Mouse (Mus musculus) forebrain, embryonic 12.5 days (tissue): Measurements from ENCODE around the gene Abraxas2. TPM values are rescaled to one million over a fixed set of nuclear protein-coding genes. Genes with fewer than 3 reads are reported as not detected.
A peak's percentile ranks its signal among the peaks of the same experiment; 100 is the strongest.

Experiments
- ATAC-seq: fragments of 200-750 bp; cut with Nextera tagmentation; 2 replicates; pipeline ENCODE4 v1.8.0; 2017; ENCODE audit warnings: moderate TSS enrichment; ENCODE audit not compliant: low FRiP score
- H3K27ac ChIP-seq: fragments of 300-500 bp; sonication (generic); 2 replicates; pipeline ENCODE4 v1.5.1; 2016; ENCODE audit warnings: mild to moderate bottlenecking
- H3K27me3 ChIP-seq: fragments of 300-500 bp; sonication (generic); 2 replicates; pipeline ENCODE4 v1.6.1; 2016; ENCODE audit warnings: mild to moderate bottlenecking
- H3K36me3 ChIP-seq: fragments of 300-500 bp; sonication (generic); replicated peaks from 2 replicates; pipeline ENCODE4 v1.6.1; 2016; ENCODE audit warnings: mild to moderate bottlenecking
- H3K4me1 ChIP-seq: fragments of 300-500 bp; sonication (generic); 2 replicates; pipeline ENCODE4 v1.6.1; 2016
- H3K4me2 ChIP-seq: fragments of 300-500 bp; sonication (generic); 2 replicates; pipeline ENCODE4 v1.6.1; 2016; ENCODE audit warnings: mild to moderate bottlenecking, moderate library complexity
- H3K4me3 ChIP-seq: fragments of 300-500 bp; sonication (generic); replicated peaks from 2 replicates; pipeline ENCODE4 v1.5.1; 2016; ENCODE audit warnings: mild to moderate bottlenecking
- H3K9ac ChIP-seq: fragments of 300-500 bp; sonication (generic); 2 replicates; pipeline ENCODE4 v1.6.1; 2016; ENCODE audit warnings: mild to moderate bottlenecking
- H3K9me3 ChIP-seq: fragments of 300-500 bp; sonication (generic); 2 replicates; pipeline ENCODE4 v1.6.1; 2016
- whole genome bisulfite sequencing: fragments of 180-500 bp; shearing (Covaris S2); methylation state at CpG from one replicate; pipeline ENCODE4 v1.1.7; 2016; 5-methylcytosine and 5-hydroxymethylcytosine counted together
- polyA plus RNA-seq: library from polyadenylated mRNA; unstranded; fragments of >200 nt; fragmentation: Nextera tagmentation; extraction: Ambion mirVana; gene quantifications from 2 replicates; pipeline ENCODE4 v1.2.1, GENCODE M21; 2016

The Abraxas2 gene
- polyA plus RNA-seq, 1 experiment from 2014 or later: 38.7 TPM

DNA sequence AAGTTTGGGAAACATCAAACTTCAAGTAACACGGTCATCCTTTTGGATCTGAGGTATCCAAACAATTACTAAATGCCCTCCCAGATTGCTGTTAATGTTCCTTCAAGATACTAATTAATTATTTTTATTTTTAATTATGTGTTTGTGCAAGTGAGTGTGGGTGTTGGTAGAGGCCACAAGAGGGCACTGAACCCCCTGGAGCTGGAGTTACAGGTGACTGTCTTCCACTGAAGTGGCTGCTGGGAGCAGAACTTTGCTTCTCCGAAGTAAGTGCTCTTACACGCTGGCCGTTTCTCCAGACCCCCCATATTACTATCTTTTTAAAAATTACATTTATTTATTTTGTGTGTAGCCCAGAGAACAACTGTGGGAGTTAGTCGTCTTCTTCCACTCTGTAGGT is 71.0 kb downstream of the Abraxas2 start:
- peak overlapping the region; percentile 97 for H3K4me3 ChIP-seq
- 0 out of 2 replicates have a peak overlapping the region, but pooled peaks have one; percentile 97 for H3K9ac ChIP-seq
- 86% methylated on average over 5 of the region's 5 CpGs for WGBS

GRCm38 (mm10) chr7:132930850-132931559 is 72.0 kb downstream of the Abraxas2 start, which contains the start of gene Zranb1:
Gene Zranb1, plus strand, starts transcription at chr7:132931142.
- Histone ChIP-seq H3K4me3 (peak within 1 kb of the TSS; percentile 97), H3K36me3 (no peaks in the 10 kb centered on the region), H3K4me2 (peak within 1 kb of the TSS; percentile 76), H3K9me3 (no peaks in the 10 kb centered on the region), H3K27me3 (no peaks in the 10 kb centered on the region), H3K27ac (peak within 1 kb of the TSS; percentile 99), H3K4me1 (peaks cover 16% of the 10 kb centered on the region), H3K9ac (peak within 1 kb of the TSS; percentile 97)
- under 1% methylated on average over 77 of the region's 93 CpGs for WGBS
- ATAC-seq: peak; percentile 100

More for the DNA sequence above, 71.0 kb downstream of the Abraxas2 start:
- Histone ChIP-seq H3K27me3 (no peaks in the 10 kb centered on the region), H3K4me2 (peak overlapping the region; percentile 65), H3K27ac (no peak overlapping the region), H3K9me3 (no peaks in the 10 kb centered on the region), H3K4me1 (peaks cover 16% of the 10 kb centered on the region), H3K36me3 (no peaks in the 10 kb centered on the region)
- ATAC-seq: no peak

DNA sequence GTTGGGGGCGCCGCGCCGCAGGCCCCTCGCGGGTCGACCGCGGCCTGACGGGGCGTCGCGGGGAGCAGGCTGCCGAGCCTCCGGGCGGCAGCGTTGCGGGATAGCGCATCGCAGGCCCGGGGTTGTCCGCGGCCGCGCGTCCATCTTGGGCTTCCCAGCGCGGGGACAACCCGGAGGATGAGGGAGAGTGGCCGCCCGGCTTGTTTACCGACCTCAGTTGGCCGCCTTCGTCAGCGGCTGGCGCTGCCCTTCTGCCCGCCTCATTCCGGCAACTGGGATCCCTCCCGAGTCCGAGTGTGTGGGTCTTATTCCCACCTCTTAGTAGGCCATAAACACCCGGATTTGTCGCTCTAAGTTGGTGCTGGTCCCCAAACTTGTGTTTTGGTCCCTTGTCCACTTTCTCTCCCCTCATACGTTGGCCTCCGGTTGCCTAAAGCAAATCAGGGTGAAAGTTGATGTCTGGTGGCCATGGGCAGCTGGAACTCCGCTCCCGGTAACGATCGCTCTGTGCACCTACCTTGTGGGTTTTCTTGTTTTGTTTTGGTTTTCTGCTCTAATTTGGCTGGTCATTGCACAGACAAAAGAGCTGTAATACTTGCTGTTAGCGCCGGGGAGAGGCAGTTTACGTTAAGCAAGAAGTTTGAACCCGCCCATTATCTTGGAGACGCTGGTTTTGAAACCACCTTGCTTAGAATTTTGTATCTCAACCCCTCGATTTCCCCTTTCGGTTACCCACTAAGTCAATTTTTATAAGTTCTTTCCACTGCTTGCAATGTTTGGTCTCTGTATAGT is 72.7 kb downstream of the Abraxas2 start:
- peaks cover 16% of the 10 kb centered on the region for H3K4me1 ChIP-seq
- no peaks in the 10 kb centered on the region for H3K9me3 ChIP-seq
- peak overlapping the region; percentile 97 for H3K9ac ChIP-seq
- no peaks in the 10 kb centered on the region for H3K27me3 ChIP-seq
- peak overlapping the region; percentile 97 for H3K4me3 ChIP-seq
- H3K36me3 ChIP-seq: no peaks in the 10 kb centered on the region
- peak overlapping the region; percentile 99 for H3K27ac ChIP-seq
- WGBS: under 1% methylated on average over 43 of the region's 55 CpGs
- peak; percentile 58 for ATAC-seq
- H3K4me2 ChIP-seq: peak overlapping the region; percentile 76

DNA sequence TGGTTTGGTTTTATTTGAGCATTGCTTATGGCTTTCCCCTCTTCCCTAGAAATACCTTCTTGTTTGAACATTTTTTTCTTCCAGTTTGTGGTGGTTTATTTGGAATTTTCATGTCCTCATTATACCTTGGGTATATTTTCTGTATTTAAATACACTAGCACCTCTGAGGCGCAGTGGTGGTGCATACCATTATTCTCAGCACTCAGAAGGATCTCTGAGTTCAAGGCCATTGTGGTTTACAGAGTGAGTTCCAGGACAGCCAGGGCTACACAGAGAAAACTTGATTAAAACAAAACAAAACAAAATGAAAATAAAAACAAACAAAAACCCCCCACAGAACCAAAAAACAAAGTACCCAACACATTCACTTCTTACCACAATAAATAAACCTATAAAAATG is 74.3 kb downstream of the Abraxas2 start:
- H3K4me2 ChIP-seq: 0 out of 2 replicates have a peak overlapping the region, but pooled peaks have one; percentile 6
- H3K9ac ChIP-seq: no peak overlapping the region
- H3K4me1 ChIP-seq: peaks cover 16% of the 10 kb centered on the region
- H3K36me3 ChIP-seq: no peaks in the 10 kb centered on the region
- H3K9me3 ChIP-seq: no peaks in the 10 kb centered on the region
- H3K4me3 ChIP-seq: no peak overlapping the region
- no peak overlapping the region for H3K27ac ChIP-seq
- 85% methylated on average over 1 of the region's 1 CpGs for WGBS
- H3K27me3 ChIP-seq: no peaks in the 10 kb centered on the region
- ATAC-seq: no peak

Other genes starting within 250 kb of the Abraxas2 start
- gene Lhpp, start 248.6 kb upstream of the Abraxas2 start, polyA plus RNA-seq: 10.9 and 12.1 TPM in 2 replicates
- 41.7 and 47.7 TPM in 2 replicates for gene Fam53b, start 45.3 kb upstream of the Abraxas2 start, polyA plus RNA-seq
- gene Eef1akmt2, start 6.6 kb upstream of the Abraxas2 start, polyA plus RNA-seq: 93.6 and 93.7 TPM in 2 replicates
- gene Zranb1, start 71.9 kb downstream of the Abraxas2 start, polyA plus RNA-seq: 18.5 and 20.1 TPM in 2 replicates